Mouse (Mus musculus) forebrain, postnatal 0 days (tissue): ENCODE results near the gene Fam171b. TPM values are rescaled to one million over a fixed set of nuclear protein-coding genes. Genes with fewer than 3 reads are reported as not detected.

Experiments
- ATAC-seq: fragments of 200-750 bp; cut with Nextera tagmentation; 2 replicates; pipeline ENCODE4 v1.8.0; 2017; ENCODE audit warnings: mild to moderate bottlenecking, moderate library complexity
- DNase-seq: peaks from one replicate; pipeline ENCODE4 v3.0.0-alpha.2; 2015
- H3K27ac ChIP-seq: fragments of 300-500 bp; sonication (generic); 2 replicates; pipeline ENCODE4 v1.5.1; 2014; ENCODE audit warnings: low read depth, mild to moderate bottlenecking, antibody characterized with exemption, low read length, moderate library complexity, mixed read lengths
- H3K27me3 ChIP-seq: fragments of 300-500 bp; sonication (generic); 2 replicates; pipeline ENCODE4 v1.6.1; 2014; ENCODE audit warnings: mild to moderate bottlenecking, low read length, mixed read lengths; ENCODE audit not compliant: insufficient read depth
- H3K36me3 ChIP-seq: fragments of 300-500 bp; sonication (generic); 2 replicates; pipeline ENCODE4 v1.6.1; 2014; ENCODE audit warnings: mild to moderate bottlenecking, moderate library complexity; ENCODE audit not compliant: insufficient read depth
- H3K4me1 ChIP-seq: fragments of 300-500 bp; sonication (generic); 2 replicates; pipeline ENCODE4 v1.6.1; 2014; ENCODE audit warnings: antibody characterized with exemption; ENCODE audit not compliant: insufficient read depth
- H3K4me2 ChIP-seq: fragments of 300-500 bp; sonication (generic); 2 replicates; pipeline ENCODE4 v1.6.1; 2014; ENCODE audit warnings: low read depth, mild to moderate bottlenecking, moderate library complexity
- H3K4me3 ChIP-seq: fragments of 300-500 bp; sonication (generic); 2 replicates; pipeline ENCODE4 v1.5.1; 2014; ENCODE audit warnings: low read depth, low read length, mixed read lengths
- H3K9ac ChIP-seq: fragments of 300-500 bp; sonication (generic); 2 replicates; pipeline ENCODE4 v1.6.1; 2014; ENCODE audit warnings: mild to moderate bottlenecking
- H3K9me3 ChIP-seq: fragments of 300-500 bp; sonication (generic); 2 replicates; pipeline ENCODE4 v1.6.1; 2016; ENCODE audit warnings: low read length
- CTCF ChIP-seq: sonication (generic); IDR thresholded peaks from 2 replicates; pipeline ENCODE4 v1.5.1; 2016; ENCODE audit warnings: antibody characterized with exemption, control low read depth, low read depth
- WGBS: fragments of 180-500 bp; shearing (Covaris S2); extraction: QIAGEN DNeasy Blood & Tissue Kit; methylation state at CpG from one replicate; pipeline ENCODE4 v1.1.7; 2014; 5-methylcytosine and 5-hydroxymethylcytosine counted together
- polyA plus RNA-seq: library from polyadenylated mRNA; unstranded; fragments of >200 nt; fragmentation: Nextera tagmentation; extraction: Ambion mirVana; gene quantifications from 2 replicates; pipeline ENCODE4 v1.2.1, GENCODE M21; 2015
- total RNA-seq: library from RNA; depleted of rRNA; stranded (reverse); fragments of >200 nt; gene quantifications from 2 replicates; pipeline ENCODE4 v1.2.3, GENCODE M21; 2014; rRNA removed

Fam171b gene
- total RNA-seq (116 and 118 TPM in 2 replicates), polyA plus RNA-seq (82.7 and 98.9 TPM in 2 replicates)

DNA sequence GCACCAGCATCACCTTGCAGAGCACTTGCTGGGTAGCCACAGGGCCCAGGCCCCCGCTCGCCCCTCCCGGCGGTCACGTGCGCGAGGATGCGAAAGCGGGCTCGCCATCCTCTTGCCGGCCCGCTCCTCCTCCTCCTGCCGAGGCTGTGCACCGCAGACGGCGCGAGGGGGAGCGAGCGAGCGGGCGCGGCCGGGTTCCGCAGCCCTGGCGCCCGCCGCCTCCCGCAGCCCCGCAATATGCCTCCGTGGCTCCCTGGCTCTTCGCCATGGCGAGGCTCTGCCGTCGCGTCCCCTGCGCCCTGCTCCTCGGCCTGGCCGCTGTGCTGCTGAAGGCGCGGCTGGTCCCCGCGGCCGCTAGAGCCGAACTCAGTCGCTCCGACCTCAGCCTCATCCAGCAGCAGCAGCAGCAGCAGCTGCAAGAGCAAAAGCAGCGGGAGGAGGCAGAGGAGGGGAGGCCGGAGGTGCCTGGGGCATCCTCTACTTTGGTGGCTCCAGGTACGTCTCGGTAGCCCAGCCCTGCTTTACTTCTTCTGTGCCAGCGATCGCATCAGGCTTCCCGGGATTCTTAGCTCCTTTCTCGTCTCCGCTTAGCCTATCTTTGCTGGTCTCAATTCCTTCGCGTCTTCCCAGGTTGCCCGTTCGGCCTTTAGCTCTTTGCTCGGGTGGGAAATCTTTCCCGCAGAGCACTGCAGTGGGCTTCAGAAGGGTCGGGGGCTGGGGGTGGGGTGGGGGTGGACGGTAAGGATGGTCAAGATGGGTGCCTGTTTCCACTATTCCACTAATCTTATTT is at the start of gene Fam171b:
TSS of gene Fam171b (plus strand) at position 154 of the 790 bp plus-strand sequence.
- H3K27ac ChIP-seq: peak within 1 kb of the TSS; percentile 98
- H3K4me1 ChIP-seq: 0 out of 2 replicates have a peak, but pooled peaks cover 6% of the 10 kb centered on the region
- 3% methylated on average over 61 of the region's 63 CpGs for WGBS
- H3K9ac ChIP-seq: peak within 1 kb of the TSS; percentile 98
- no peaks in the 10 kb centered on the region for H3K27me3 ChIP-seq
- peak; percentile 61 for TF ChIP-seq CTCF
- H3K36me3 ChIP-seq: no peaks in the 10 kb centered on the region
- peak within 1 kb of the TSS; percentile 69 for H3K4me2 ChIP-seq
- ATAC-seq (peak; percentile 95), DNase-seq (peak; percentile 89)
- no peaks in the 10 kb centered on the region for H3K9me3 ChIP-seq
- H3K4me3 ChIP-seq: peak within 1 kb of the TSS; percentile 95

DNA sequence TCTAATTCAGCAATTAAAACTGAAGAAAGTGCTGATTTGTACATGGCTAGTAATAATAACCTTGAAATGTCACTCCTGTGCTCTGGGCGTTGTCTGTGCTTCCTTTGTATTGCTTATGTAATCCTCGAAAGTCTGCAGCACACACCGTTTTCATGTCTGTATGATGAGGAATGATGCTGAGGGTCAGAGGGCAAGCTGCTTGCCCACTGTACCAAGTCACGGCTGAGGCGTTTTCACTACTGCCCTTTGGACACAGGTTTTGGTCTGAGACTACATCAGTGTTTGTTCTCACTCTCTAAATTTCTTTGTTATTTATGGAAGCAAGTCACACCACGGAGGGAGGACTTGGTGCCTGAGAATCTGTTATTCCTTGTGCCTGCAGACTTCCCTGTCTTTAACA is 46.4 kb upstream of the Fam171b start:
- ATAC-seq (no peak), DNase-seq (no peak)
- H3K36me3 ChIP-seq: no peaks in the 10 kb centered on the region
- H3K4me2 ChIP-seq: no peak overlapping the region
- no peaks in the 10 kb centered on the region for H3K9me3 ChIP-seq
- no peaks in the 10 kb centered on the region for H3K27me3 ChIP-seq
- 83% methylated on average over 6 of the region's 6 CpGs for WGBS
- H3K4me3 ChIP-seq: no peak overlapping the region
- H3K9ac ChIP-seq: no peak overlapping the region
- no peaks in the 10 kb centered on the region for H3K4me1 ChIP-seq
- TF ChIP-seq CTCF: no peak
- H3K27ac ChIP-seq: no peak overlapping the region

- no peak for ATAC-seq
- H3K9me3 ChIP-seq: no peaks in the 10 kb centered on the region
- no peak for TF ChIP-seq CTCF
- no peak overlapping the region for H3K9ac ChIP-seq
- WGBS: 100% methylated on average over 1 of the region's 1 CpGs
- no peaks in the 10 kb centered on the region for H3K4me1 ChIP-seq
- H3K4me3 ChIP-seq: no peak overlapping the region
- no peak overlapping the region for H3K27ac ChIP-seq
- H3K4me2 ChIP-seq: no peak overlapping the region
- no peaks in the 10 kb centered on the region for H3K36me3 ChIP-seq
- DNase-seq: no peak
- H3K27me3 ChIP-seq: no peaks in the 10 kb centered on the region
Observed at GRCm38 (mm10) chr2:83766878-83767277, 45.6 kb upstream of the Fam171b start.

DNA sequence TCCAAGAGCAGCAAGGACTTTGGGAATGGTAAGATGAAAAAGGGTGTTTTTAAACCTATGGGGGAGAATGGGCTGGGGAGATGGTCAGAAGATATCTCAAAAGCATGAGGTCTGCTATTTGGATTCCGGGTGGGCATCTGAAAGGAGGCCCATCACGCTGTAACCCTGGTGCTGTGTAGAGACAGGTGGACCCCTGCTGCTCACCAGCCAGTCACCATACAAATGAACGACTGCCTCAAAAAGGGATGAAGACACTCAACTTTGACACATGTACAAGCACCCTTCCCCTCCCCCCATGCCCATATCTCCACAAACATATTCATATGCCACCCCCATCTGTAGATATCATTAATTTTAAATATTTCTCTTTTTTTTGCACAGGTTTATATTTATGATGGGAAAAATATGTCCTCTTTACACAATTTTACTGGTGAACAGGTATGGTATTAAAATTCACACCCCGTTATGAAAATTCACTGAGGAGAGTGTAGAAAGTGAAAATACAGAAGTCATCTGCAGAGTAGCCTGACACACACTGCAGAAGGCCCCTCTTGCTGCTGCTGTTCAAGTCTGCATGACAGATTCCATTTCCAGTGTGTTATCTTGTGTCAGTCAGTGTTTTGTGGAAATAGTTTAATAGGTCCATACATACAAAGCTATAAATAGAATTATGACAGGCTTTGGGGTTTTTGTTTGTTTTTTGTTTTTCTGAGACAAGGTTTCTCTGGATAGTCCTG is 44.0 kb upstream of the Fam171b start:
- H3K27me3 ChIP-seq: no peaks in the 10 kb centered on the region
- no peak overlapping the region for H3K9ac ChIP-seq
- H3K4me3 ChIP-seq: no peak overlapping the region
- H3K4me1 ChIP-seq: no peaks in the 10 kb centered on the region
- no peaks in the 10 kb centered on the region for H3K9me3 ChIP-seq
- H3K27ac ChIP-seq: no peak overlapping the region
- 85% methylated on average over 4 of the region's 4 CpGs for WGBS
- H3K36me3 ChIP-seq: no peaks in the 10 kb centered on the region
- no peak for DNase-seq
- no peak overlapping the region for H3K4me2 ChIP-seq
- TF ChIP-seq CTCF: no peak
- no peak for ATAC-seq

GRCm38 (mm10) chr2:83771155-83771812 is 41.2 kb upstream of the Fam171b start:
- ATAC-seq: peak; percentile 78
- Histone ChIP-seq H3K36me3 (no peaks in the 10 kb centered on the region), H3K9ac (no peak overlapping the region), H3K27ac (no peak overlapping the region), H3K27me3 (no peaks in the 10 kb centered on the region), H3K9me3 (no peaks in the 10 kb centered on the region), H3K4me1 (no peaks in the 10 kb centered on the region), H3K4me3 (no peak overlapping the region), H3K4me2 (no peak overlapping the region)
- TF ChIP-seq CTCF: peak; percentile 78
- peak; percentile 74 for DNase-seq
- 58% methylated on average over 7 of the region's 7 CpGs for WGBS

- Histone ChIP-seq H3K4me1 (no peaks in the 10 kb centered on the region), H3K9me3 (no peaks in the 10 kb centered on the region), H3K9ac (no peak overlapping the region), H3K36me3 (no peaks in the 10 kb centered on the region), H3K4me2 (peak overlapping the region; percentile 11), H3K27ac (no peak overlapping the region), H3K4me3 (peak overlapping the region; percentile 14; the same call in 1 of the 2 replicates), H3K27me3 (no peaks in the 10 kb centered on the region)
- DNase-seq: peak; percentile 27
- 55% methylated on average over 20 of the region's 20 CpGs for WGBS
- TF ChIP-seq CTCF: no peak
- ATAC-seq: peak; percentile 66
Observed at GRCm38 (mm10) chr2:83791330-83792073, 20.9 kb upstream of the Fam171b start.
